Mouse (Mus musculus) small intestine, adult 2 months (tissue): ENCODE measurements around the gene Fbxw2. TPM values are rescaled to one million over a fixed set of nuclear protein-coding genes. Genes with fewer than 3 reads are reported as not detected.
"Not testable (repeated sequence)": the region's sequence is repeated elsewhere in the genome, so short reads cannot be mapped to it uniquely, and the experiment has no call there.

ENCODE experiments used
- H3K27ac ChIP-seq: fragments of 200-500 bp; 2 replicates; pipeline ENCODE4 v1.5.1; 2012; ENCODE audit warnings: low read depth, low read length, control low read depth, inconsistent platforms; ENCODE audit not compliant: insufficient read depth
- H3K27me3 ChIP-seq: fragments of 200-500 bp; 2 replicates; pipeline ENCODE4 v1.6.1; 2012; ENCODE audit warnings: mild to moderate bottlenecking, moderate library complexity, low read length, inconsistent platforms; ENCODE audit not compliant: control insufficient read depth, insufficient read depth
- H3K36me3 ChIP-seq: fragments of 200-500 bp; 2 replicates; pipeline ENCODE4 v1.6.1; 2012; ENCODE audit warnings: mild to moderate bottlenecking, low read length, control low read depth, inconsistent platforms; ENCODE audit not compliant: control insufficient read depth, insufficient read depth
- H3K4me1 ChIP-seq: fragments of 200-500 bp; 2 replicates; pipeline ENCODE4 v1.6.1; 2012; ENCODE audit warnings: low read length, inconsistent platforms, mixed read lengths; ENCODE audit not compliant: control insufficient read depth, insufficient read depth, insufficient read length
- H3K4me3 ChIP-seq: fragments of 200-500 bp; 2 replicates; pipeline ENCODE4 v1.5.1; 2012; ENCODE audit warnings: low read depth, mild to moderate bottlenecking, control low read depth, inconsistent platforms, low read length, moderate library complexity
- CTCF ChIP-seq: fragments of 200-500 bp; IDR thresholded peaks from 2 replicates; pipeline ENCODE4 v1.5.1; 2012; ENCODE audit warnings: low read depth, mild to moderate bottlenecking, control low read depth, inconsistent platforms, low read length, moderate library complexity, mixed read lengths; ENCODE audit not compliant: insufficient replicate concordance, insufficient read length; ENCODE audit errors: extremely low read depth
- POLR2A ChIP-seq: fragments of 200-500 bp; IDR thresholded peaks from 2 replicates; pipeline ENCODE4 v1.6.1; 2012; ENCODE audit warnings: low read depth, mild to moderate bottlenecking, control low read depth, inconsistent platforms, low read length, moderate library complexity
- WGBS: fragments of 180-500 bp; shearing (Covaris S2); methylation state at CpG from one replicate; pipeline ENCODE4 v1.1.7; 2018; 5-methylcytosine and 5-hydroxymethylcytosine counted together
- polyA plus RNA-seq: library from polyadenylated mRNA; depleted of rRNA; stranded (reverse); fragments of >200 nt; gene quantifications from 2 replicates; pipeline ENCODE4 v1.2.3, GENCODE M21; 2012

Gene Fbxw2
- polyA plus RNA-seq, 1 experiment, result 17.0 TPM

GRCm38 (mm10) chr2:34809568-34809967 lies 16.5 kb downstream of the Fbxw2 start:
- H3K27me3 ChIP-seq, result no peaks in the 10 kb centered on the region
- H3K27ac ChIP-seq, result no peak overlapping the region
- H3K4me1 ChIP-seq, result no peaks in the 10 kb centered on the region
- peaks cover 52% of the 10 kb centered on the region for H3K36me3 ChIP-seq
- no peak for TF ChIP-seq POLR2A
- H3K4me3 ChIP-seq, result no peak overlapping the region
- 86% methylated on average over 1 of the region's 1 CpGs for WGBS

GRCm38 (mm10) chr2:34808057-34808456 lies 18.1 kb downstream of the Fbxw2 start:
- H3K4me1 ChIP-seq, result no peaks in the 10 kb centered on the region
- no peak for TF ChIP-seq POLR2A
- TF ChIP-seq CTCF, result no peak
- no peak overlapping the region for H3K4me3 ChIP-seq
- WGBS, result 49% methylated on average over 2 of the region's 2 CpGs
- no peaks in the 10 kb centered on the region for H3K27me3 ChIP-seq
- peaks cover 43% of the 10 kb centered on the region for H3K36me3 ChIP-seq
- H3K27ac ChIP-seq, result no peak overlapping the region

DNA sequence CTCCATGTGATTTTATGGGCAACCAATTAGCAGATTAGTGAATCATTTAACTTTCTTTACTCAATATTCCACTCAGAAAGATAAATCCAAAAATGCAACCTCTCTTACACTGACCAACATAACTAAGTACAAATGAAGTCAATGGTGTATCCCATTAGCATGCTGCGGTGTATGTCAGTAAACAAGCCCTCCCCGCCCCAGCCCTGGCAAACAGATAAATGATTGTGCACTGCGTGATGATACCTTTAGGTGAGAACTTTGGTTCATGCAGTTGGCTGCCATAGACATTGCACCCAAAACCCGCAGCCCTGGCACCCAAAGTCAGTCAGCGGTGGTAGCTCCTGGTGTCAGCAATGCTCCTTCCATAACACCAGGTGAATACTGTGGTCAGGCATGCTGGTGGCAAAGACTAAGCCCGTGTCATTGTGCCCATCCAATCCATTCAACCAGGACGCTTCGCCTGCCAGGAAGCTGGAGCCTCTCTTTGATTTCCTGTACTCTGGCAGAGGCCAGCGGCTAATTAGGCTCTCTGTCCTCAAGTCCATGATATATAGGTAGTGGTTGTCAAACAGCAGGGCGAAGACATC lies 20.7 kb downstream of the Fbxw2 start:
- H3K4me1 ChIP-seq, result peaks cover under 1% of the 10 kb centered on the region
- H3K27me3 ChIP-seq, result no peaks in the 10 kb centered on the region
- TF ChIP-seq CTCF (no peak), POLR2A (no peak)
- peaks cover 27% of the 10 kb centered on the region for H3K36me3 ChIP-seq
- no peak overlapping the region for H3K27ac ChIP-seq
- H3K4me3 ChIP-seq, result no peak overlapping the region
- 85% methylated on average over 10 of the region's 10 CpGs for WGBS

DNA sequence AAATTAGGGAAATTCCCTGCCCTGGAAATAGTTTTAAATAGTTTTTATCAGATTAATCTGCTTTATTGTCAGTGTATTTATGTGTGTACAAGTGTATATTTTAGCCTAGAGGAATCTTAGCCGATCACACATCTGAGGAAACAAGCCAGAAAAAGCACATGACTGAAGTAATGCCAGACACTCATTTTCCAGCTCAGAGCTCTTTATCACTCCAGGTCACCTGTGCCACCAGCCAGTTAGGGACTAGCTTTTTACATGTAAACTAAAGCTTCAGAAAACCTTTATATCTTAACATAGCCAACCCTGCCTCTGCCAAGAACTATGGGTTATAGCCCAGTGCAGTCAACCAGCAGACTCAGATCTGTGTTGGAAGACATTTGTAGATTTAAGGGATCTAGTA lies 21.3 kb downstream of the Fbxw2 start:
- 38% methylated on average over 1 of the region's 1 CpGs for WGBS

GRCm38 (mm10) chr2:34804172-34804571 lies 21.9 kb downstream of the Fbxw2 start:
- H3K27me3 ChIP-seq, result no peaks in the 10 kb centered on the region
- peaks cover 24% of the 10 kb centered on the region for H3K36me3 ChIP-seq
- 96% methylated on average over 2 of the region's 2 CpGs for whole genome bisulfite sequencing
- no peak for TF ChIP-seq POLR2A
- TF ChIP-seq CTCF, result no peak
- H3K27ac ChIP-seq, result no peak overlapping the region
- no peak overlapping the region for H3K4me3 ChIP-seq
- peaks cover 2% of the 10 kb centered on the region for H3K4me1 ChIP-seq

More for the DNA sequence above, 21.3 kb downstream of the Fbxw2 start:
- peaks cover 24% of the 10 kb centered on the region for H3K36me3 ChIP-seq
- H3K4me1 ChIP-seq, result peaks cover 2% of the 10 kb centered on the region
- no peak overlapping the region for H3K27ac ChIP-seq
- H3K4me3 ChIP-seq, result no peak overlapping the region
- H3K27me3 ChIP-seq, result no peaks in the 10 kb centered on the region
- TF ChIP-seq CTCF (no peak), POLR2A (no peak)

GRCm38 (mm10) chr2:34803746-34804145 lies 22.4 kb downstream of the Fbxw2 start:
- TF ChIP-seq POLR2A (no peak), CTCF (no peak)
- Histone ChIP-seq H3K27ac (no peak overlapping the region), H3K27me3 (no peaks in the 10 kb centered on the region), H3K4me1 (peaks cover 2% of the 10 kb centered on the region), H3K36me3 (peaks cover 21% of the 10 kb centered on the region), H3K4me3 (no peak overlapping the region)
- WGBS, result 50% methylated on average over 3 of the region's 3 CpGs

DNA sequence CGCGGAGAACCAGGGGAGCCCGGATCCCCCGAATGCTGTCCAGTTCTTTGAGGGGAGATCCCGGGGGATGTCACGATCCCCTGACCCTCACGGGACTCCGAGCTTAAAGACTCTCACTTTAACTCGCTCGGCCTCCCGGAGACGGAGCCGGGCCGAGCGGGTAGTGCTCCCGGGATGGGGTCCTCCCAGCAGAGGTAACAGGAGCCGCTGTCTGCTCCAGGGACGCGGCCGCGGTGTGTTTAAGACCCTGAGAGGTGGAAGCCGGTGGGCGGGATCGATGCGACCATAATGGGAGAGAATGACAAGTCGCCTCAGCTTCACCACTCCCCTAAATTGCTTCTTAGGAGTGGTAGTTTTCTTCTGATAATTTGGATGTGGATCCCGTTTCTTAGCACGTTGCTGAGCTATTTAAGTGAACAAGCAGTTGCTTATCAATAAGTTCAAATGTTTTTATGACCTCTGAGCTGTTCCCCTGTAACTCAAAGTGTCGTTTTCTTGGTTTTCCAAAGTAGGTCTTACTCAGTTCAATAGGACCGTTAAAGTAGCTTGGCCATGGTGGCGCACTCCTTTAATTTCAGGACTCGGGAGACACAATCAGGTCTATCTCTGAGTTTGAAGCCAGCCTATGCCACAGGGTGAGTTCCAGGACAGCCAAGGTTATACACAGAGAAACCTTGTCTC lies 23.4 kb downstream of the Fbxw2 start:
- H3K36me3 ChIP-seq, result peaks cover 15% of the 10 kb centered on the region
- under 1% methylated on average over 32 of the region's 32 CpGs for WGBS
- peak overlapping the region; percentile 81 for H3K4me3 ChIP-seq
- H3K27me3 ChIP-seq, H3K4me1 ChIP-seq: not testable (repeated sequence)
- peak overlapping the region; percentile 75 for H3K27ac ChIP-seq
